Mouse (Mus musculus) kidney, adult 9 months (tissue): ENCODE data around the gene Kcne3.

Source experiments
- DNase-seq: peaks from one replicate; pipeline ENCODE4 v3.0.0; 2022

Kcne3 gene

GRCm38 (mm10) chr7:100182388-100182787 lies 6.1 kb downstream of the Kcne3 start:
- no peak for DNase-seq

DNA sequence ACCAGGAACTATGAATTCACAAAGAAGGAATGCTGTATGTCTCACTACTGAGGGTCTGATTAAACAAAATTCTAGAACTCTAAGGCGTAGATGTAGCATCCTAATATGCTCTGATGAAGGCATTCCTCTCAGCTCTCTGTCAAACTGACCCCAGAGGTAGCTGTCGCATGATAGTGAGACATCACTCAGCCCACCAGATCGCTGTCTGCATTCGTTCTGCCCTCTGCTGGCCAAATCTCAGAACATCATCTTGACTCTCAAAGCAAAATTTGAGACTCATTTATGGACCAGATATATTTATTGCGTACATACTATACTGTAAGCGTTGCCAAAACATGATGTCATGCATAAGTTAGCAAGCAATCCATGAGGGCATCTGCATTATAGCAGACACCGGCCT lies 11.3 kb downstream of the Kcne3 start:
- DNase-seq: peak; percentile 38

DNA sequence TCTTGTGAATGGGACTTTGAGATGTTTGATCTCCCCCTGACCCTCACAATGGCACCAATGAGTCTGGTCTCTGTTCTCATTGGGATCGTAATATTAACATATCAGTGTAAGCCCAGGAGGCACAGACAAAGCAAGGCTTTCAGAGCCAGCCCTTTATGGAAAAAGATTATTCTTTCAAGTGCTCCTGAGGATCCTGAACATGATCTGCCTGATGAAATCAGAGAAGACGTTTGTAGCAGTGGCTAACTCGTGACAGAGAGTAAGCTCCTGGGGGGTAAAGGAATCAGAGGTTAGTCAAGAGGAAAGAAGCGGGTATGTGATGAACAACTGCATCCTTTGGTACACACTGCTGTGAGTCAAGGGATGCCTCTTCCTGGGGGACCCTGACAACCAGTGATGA lies 13.9 kb downstream of the Kcne3 start:
- no peak for DNase-seq

GRCm38 (mm10) chr7:100190778-100191177 lies 14.5 kb downstream of the Kcne3 start:
- DNase-seq: peak; percentile 60

- no peak for DNase-seq
Measured at GRCm38 (mm10) chr7:100201191-100201590, 24.9 kb downstream of the Kcne3 start.

DNA sequence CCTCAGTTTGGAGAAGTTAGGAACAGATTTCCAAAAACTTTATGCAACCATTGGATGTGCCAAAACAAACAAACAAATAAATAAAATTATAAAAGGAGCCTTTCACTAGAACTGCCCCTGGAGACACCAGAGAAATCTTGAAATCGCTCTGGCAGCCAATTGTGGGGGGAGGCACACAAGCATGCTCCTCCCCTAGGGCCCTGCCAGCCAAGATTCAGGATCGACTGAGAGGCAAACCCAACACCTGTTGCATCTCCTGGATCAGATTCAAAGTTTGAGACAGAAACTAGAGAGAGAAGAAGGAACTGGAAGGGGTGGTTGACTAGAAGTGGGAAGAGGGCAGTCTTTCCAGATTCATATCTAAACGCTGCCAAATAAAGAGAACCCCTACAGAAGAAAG lies 27.3 kb downstream of the Kcne3 start:
- no peak for DNase-seq

DNA sequence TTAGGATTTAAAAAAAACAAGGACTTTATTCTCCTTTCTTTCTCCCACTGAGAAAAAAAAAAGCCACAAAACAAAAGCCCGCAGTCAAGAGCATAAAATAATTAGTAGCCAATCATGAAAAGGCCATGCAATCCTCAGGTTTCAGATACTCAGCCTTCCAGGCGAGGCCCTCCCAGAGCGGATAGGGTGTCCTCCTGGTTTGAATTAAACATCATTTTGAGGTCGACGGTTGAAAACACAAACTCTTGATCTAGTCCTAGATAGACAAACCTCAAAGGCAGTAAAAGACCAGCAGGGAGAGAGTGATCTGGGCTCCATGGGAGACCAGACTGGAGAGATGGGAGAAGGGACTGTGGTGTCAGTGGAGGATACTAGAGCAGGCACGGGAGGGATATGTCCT lies 28.6 kb downstream of the Kcne3 start:
- DNase-seq: no peak

- DNase-seq: no peak
Measured at GRCm38 (mm10) chr7:100206144-100206543, 29.8 kb downstream of the Kcne3 start.

GRCm38 (mm10) chr7:100207886-100208285 lies 31.6 kb downstream of the Kcne3 start:
- DNase-seq: no peak

- DNase-seq: no peak
Measured at GRCm38 (mm10) chr7:100214310-100214709, 38.0 kb downstream of the Kcne3 start.

GRCm38 (mm10) chr7:100215116-100215732 lies 38.9 kb downstream of the Kcne3 start:
- DNase-seq: no peak

GRCm38 (mm10) chr7:100215976-100216375 lies 39.7 kb downstream of the Kcne3 start:
- no peak for DNase-seq

DNA sequence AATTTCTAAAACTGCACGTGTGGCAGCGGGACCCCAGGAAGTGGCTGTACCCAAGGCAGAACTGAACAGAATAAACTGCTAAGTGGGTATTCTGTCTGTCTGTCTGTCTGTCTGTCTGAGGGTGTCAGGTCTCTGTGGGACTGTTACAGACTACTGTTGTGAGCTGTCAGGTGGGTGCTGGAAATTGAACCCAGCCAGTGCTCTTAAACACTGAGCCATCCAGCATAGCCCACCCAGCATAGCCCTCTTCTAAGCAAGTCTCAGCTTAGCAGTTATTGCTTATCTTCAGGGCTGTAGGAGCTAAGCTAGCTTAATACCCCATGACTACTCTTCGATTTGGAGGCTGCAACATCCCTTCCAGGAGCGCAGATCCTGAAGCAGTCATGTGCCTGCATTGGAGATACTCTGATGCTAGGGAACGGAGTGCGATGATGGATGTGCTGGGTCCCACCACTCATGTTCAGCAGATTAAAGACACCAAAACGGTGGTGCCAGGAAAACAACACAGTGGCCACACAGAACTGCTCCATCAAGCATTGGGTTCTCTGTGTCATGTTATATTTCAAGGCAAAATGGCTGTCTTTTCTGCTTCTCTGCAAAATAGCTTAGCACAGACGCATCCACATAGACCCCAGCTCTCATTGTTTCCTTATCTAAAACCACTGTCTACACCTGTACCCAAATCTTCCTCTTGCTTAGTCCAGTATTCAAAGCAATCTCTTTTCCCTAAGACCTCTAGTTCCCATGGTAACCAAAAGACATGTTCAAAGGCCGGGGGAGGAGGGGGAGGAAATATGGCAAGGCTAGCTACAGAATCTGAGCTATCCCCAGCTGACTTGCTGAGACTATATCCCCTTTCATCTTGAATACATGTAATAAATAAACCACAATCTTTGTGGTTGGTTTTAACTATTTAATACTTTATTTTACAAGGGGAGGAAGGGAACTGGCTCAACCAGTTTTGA lies 40.6 kb downstream of the Kcne3 start:
- DNase-seq: no peak

- DNase-seq: peak; percentile 98
Measured at GRCm38 (mm10) chr7:100227158-100227875, 51.0 kb downstream of the Kcne3 start, which contains the start of gene Pgm2l1. Gene Pgm2l1 (plus strand): TSS chr7:100227394.

DNA sequence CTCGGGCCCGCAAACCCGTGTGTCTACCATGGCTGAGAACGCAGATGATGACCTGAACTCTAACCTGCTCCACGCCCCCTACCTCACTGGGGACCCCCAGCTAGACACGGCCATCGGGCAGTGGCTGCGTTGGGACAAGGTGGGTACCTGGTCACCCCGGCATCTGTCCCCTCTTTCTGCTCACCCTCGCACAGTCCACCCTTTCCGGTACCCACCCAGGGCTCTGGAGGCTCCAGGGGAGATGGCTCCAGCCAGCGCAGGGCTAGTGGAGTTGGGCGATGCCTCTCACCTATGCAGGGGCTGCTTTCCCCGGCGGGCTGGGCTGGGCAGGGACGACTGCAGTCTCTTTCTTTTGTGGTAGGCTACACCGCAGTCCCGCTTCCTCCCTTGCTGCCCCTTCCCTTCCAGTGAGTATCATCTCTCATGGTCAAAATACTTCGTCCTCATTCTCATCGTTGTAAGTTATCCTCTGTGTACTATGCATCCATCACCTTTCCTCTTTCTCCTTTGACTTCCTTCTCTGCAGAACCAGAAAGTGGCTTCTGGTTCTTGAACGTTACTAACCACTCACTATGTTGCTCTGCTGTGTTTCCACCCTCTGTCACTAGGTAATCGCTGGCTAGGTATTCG lies 51.7 kb downstream of the Kcne3 start:
- no peak for DNase-seq

GRCm38 (mm10) chr7:100228957-100229356 lies 52.7 kb downstream of the Kcne3 start:
- no peak for DNase-seq

DNA sequence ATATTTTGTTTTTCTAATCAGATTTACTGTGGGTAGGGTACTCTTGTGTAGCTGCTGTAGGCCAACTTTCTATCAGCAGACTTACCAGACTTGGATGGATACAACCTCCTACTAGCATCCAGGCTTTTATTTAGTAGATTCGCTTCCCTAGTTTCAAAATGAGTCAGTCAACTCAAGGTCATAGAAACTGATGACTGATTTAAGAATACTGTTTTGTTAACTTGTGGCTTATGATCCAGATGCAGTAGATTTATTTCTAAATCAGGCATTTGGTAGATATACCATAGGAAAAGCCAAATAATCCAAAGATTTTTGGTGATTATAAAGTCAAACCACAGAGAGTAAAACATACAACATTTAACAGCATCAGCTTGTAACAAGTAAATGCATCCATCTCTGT lies 54.3 kb downstream of the Kcne3 start:
- DNase-seq: no peak

- DNase-seq: no peak
Measured at GRCm38 (mm10) chr7:100231661-100232060, 55.4 kb downstream of the Kcne3 start.

GRCm38 (mm10) chr7:100233681-100234080 lies 57.4 kb downstream of the Kcne3 start:
- DNase-seq: no peak
